Comparison of ENCODE assay signal across 8 mouse cellular contexts in genomic region chr1:43827002-43827762, GRCm38 (mm10). TPM values are rescaled to one million over a fixed set of nuclear protein-coding genes. Genes with fewer than 3 reads are reported as not detected.
DNase-seq lines count a peak whose midpoint lies in the region; TF ChIP-seq lines count a peak whose summit lies in the region.

No protein-coding gene starts in this region.

- peak overlapping the region; percentile 79 for H3K4me3 ChIP-seq in gastrocnemius, adult 2 months
- peak overlapping the region; percentile 78 for H3K4me3 ChIP-seq in small intestine, adult 2 months (ENCODE audit: low read depth, low read length)

- no peaks in the 10 kb centered on the region for H3K36me3 ChIP-seq in small intestine, adult 2 months (ENCODE audit: control insufficient read depth, insufficient read depth, low read length)

- no peak for TF ChIP-seq CTCF in brain, embryonic 14.5 days (IDR thresholded peaks at IDR 0.05; ENCODE audit: borderline replicate concordance, extremely low read depth, insufficient read depth, insufficient read length)
- no peak for TF ChIP-seq CTCF in gastrocnemius, adult 2 months (IDR thresholded peaks at IDR 0.05)
- no peak for TF ChIP-seq CTCF in small intestine, adult 2 months (IDR thresholded peaks at IDR 0.05; ENCODE audit: extremely low read depth, insufficient read length, insufficient replicate concordance, low read depth, low read length)

- no peaks in the 10 kb centered on the region for H3K27me3 ChIP-seq in small intestine, adult 2 months (ENCODE audit: control insufficient read depth, insufficient read depth, low read length)

- TF ChIP-seq POLR2A in brain, embryonic 14.5 days (IDR thresholded peaks at IDR 0.05; ENCODE audit: borderline replicate concordance, extremely low read depth, insufficient read depth, insufficient read length, poor library complexity, severe bottlenecking) = peak; percentile 95
- no peak; the same call in 1 of the 2 replicates for TF ChIP-seq POLR2A in small intestine, adult 2 months (IDR thresholded peaks at IDR 0.05; ENCODE audit: low read depth, low read length)

- no peaks in the 10 kb centered on the region; the same call in 1 of the 2 replicates for H3K4me1 ChIP-seq in small intestine, adult 2 months (ENCODE audit: control insufficient read depth, insufficient read depth, insufficient read length, low read length)

- under 1% methylated on average over 68 of the region's 68 CpGs for WGBS in small intestine, adult 2 months

- H3K27ac ChIP-seq in gastrocnemius, adult 2 months = peak overlapping the region; percentile 88
- peak overlapping the region; percentile 21; the same call in 1 of the 2 replicates for H3K27ac ChIP-seq in small intestine, adult 2 months (ENCODE audit: insufficient read depth, low read depth, low read length)

- peak; percentile 5 for DNase-seq in ovary, postnatal 10 days (ENCODE audit: low spot score)
- DNase-seq in ovary, postnatal 14 days (ENCODE audit: low spot score) = no peak
- DNase-seq in brain, embryonic 14.5 days (ENCODE audit: low read depth) = no peak
- DNase-seq in gastrocnemius, adult 2 months = peak; percentile 74
- peak; percentile 71 for DNase-seq in kidney, postnatal 10 days
- peak; percentile 10 for DNase-seq in lung, postnatal 25 days (ENCODE audit: low spot score)
- DNase-seq in cerebellum, adult 9-10 months = no peak

- intact Hi-C loops in gastrocnemius, adult 2 months (cut with DNase I) = loop anchor here (5.0 kb wide), 2 partner anchors 65 to 105 kb away; partner anchors contain the start of gene Tpp2

RNA-seq across cellular contexts. Expression of gene Uxs1, which starts 0.4 kb away (rescaled TPM):
- 21.3 and 22.1 TPM in 2 replicates for polyA plus RNA-seq in brain, embryonic 14.5 days (2012; rRNA removed)
- total RNA-seq in gastrocnemius, adult 2 months (2021) = 1 to 10 TPM; 9.2 to 10.0 TPM
- polyA plus RNA-seq in small intestine, adult 2 months (2012; rRNA removed) = 2.5 and 4.1 TPM in 2 replicates

Comparison
In these comparisons a context has a peak if more than half of its experiments do, and no peak if none do; other contexts are left out.
1. DNase-seq: peak in ovary, postnatal 10 days (single experiment), gastrocnemius, adult 2 months (single experiment), kidney, postnatal 10 days (single experiment) and lung, postnatal 25 days (single experiment); none in ovary, postnatal 14 days (single experiment), brain, embryonic 14.5 days (single experiment) and cerebellum, adult 9-10 months (single experiment).